Mouse (Mus musculus) skeletal muscle tissue, adult 2 months (tissue): ENCODE data around the gene Trp53tg5.

Experiments
- DNase-seq: peaks from one replicate; pipeline ENCODE4 v3.0.0-alpha.2; 2012; ENCODE audit warnings: low read depth, low spot score

Gene Trp53tg5

GRCm38 (mm10) chr2:164452000-164452676, 21.4 kb downstream of the Trp53tg5 start:
- no peak for DNase-seq

- no peak for DNase-seq
Measured at GRCm38 (mm10) chr2:164449341-164450042, 24.0 kb downstream of the Trp53tg5 start.

- DNase-seq, result no peak
Measured at GRCm38 (mm10) chr2:164448921-164449320, 24.6 kb downstream of the Trp53tg5 start.

GRCm38 (mm10) chr2:164448140-164448539, 25.4 kb downstream of the Trp53tg5 start:
- DNase-seq, result no peak

- no peak for DNase-seq
Measured at GRCm38 (mm10) chr2:164446086-164446469, 27.4 kb downstream of the Trp53tg5 start.

GRCm38 (mm10) chr2:164445399-164446085, 28.0 kb downstream of the Trp53tg5 start:
- DNase-seq, result no peak

- no peak for DNase-seq
Measured at GRCm38 (mm10) chr2:164444701-164445100, 28.8 kb downstream of the Trp53tg5 start.

- DNase-seq, result no peak
Measured at GRCm38 (mm10) chr2:164443460-164444000, 30.0 kb downstream of the Trp53tg5 start, which contains the start of gene Sdc4. Sdc4 (minus strand) TSS chr2:164443887.

- DNase-seq, result peak; percentile 78
Measured at GRCm38 (mm10) chr2:164443051-164443437, 30.5 kb downstream of the Trp53tg5 start.

- no peak for DNase-seq
Measured at GRCm38 (mm10) chr2:164442315-164443050, 31.0 kb downstream of the Trp53tg5 start.

- DNase-seq, result no peak
Measured at GRCm38 (mm10) chr2:164441731-164442130, 31.8 kb downstream of the Trp53tg5 start.

GRCm38 (mm10) chr2:164441155-164441554, 32.4 kb downstream of the Trp53tg5 start:
- DNase-seq, result peak; percentile 61

- no peak for DNase-seq
Measured at GRCm38 (mm10) chr2:164440314-164440713, 33.2 kb downstream of the Trp53tg5 start.

GRCm38 (mm10) chr2:164439001-164439421, 34.5 kb downstream of the Trp53tg5 start:
- no peak for DNase-seq

- DNase-seq, result no peak
Measured at GRCm38 (mm10) chr2:164438257-164438656, 35.3 kb downstream of the Trp53tg5 start.

GRCm38 (mm10) chr2:164437710-164438109, 35.8 kb downstream of the Trp53tg5 start:
- no peak for DNase-seq

- DNase-seq, result peak; percentile 79
Measured at GRCm38 (mm10) chr2:164436961-164437360, 36.6 kb downstream of the Trp53tg5 start.

GRCm38 (mm10) chr2:164436215-164436913, 37.2 kb downstream of the Trp53tg5 start:
- no peak for DNase-seq

GRCm38 (mm10) chr2:164435216-164436090, 38.1 kb downstream of the Trp53tg5 start:
- no peak for DNase-seq

- no peak for DNase-seq
Measured at GRCm38 (mm10) chr2:164434681-164435080, 38.8 kb downstream of the Trp53tg5 start.
